Mouse (Mus musculus): ENCODE results near the gene Olfr961. TPM values are rescaled to one million over a fixed set of nuclear protein-coding genes. Genes with fewer than 3 reads are reported as not detected.

Olfr961 gene
- polyA plus RNA-seq, 1 experiment from 2014 or later, result not detected

DNA sequence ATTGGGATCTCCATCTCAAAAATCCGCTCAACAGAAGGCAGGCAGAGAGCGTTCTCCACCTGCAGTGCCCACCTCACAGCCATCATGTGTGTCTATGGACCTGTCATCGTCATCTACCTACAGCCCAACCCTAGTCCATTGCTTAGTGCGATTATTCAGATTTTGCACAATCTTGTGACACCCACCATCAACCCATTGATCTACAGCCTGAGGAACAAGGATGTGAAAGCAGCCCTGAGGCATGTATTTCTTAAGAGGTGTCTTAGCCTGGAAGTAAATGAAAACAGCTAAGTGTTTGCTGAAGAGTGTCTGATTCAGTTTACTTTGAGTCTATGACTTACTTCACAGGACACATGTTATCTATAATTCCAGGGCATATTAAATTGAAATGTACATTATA, 2.5 kb downstream of the Olfr961 start:
- no peak overlapping the region for H3K4me3 ChIP-seq
- 95% methylated on average over 4 of the region's 4 CpGs for WGBS
- no peak overlapping the region for H3K9ac ChIP-seq
- H3K9me3 ChIP-seq, result no peaks in the 10 kb centered on the region
- H3K4me2 ChIP-seq, result no peak overlapping the region
- no peaks in the 10 kb centered on the region for H3K36me3 ChIP-seq
- no peaks in the 10 kb centered on the region for H3K27me3 ChIP-seq
- no peaks in the 10 kb centered on the region for H3K4me1 ChIP-seq (replicated peaks)
- no peak overlapping the region for H3K27ac ChIP-seq (replicated peaks)
- ATAC-seq (ENCODE audit: low read depth), result no peak

DNA sequence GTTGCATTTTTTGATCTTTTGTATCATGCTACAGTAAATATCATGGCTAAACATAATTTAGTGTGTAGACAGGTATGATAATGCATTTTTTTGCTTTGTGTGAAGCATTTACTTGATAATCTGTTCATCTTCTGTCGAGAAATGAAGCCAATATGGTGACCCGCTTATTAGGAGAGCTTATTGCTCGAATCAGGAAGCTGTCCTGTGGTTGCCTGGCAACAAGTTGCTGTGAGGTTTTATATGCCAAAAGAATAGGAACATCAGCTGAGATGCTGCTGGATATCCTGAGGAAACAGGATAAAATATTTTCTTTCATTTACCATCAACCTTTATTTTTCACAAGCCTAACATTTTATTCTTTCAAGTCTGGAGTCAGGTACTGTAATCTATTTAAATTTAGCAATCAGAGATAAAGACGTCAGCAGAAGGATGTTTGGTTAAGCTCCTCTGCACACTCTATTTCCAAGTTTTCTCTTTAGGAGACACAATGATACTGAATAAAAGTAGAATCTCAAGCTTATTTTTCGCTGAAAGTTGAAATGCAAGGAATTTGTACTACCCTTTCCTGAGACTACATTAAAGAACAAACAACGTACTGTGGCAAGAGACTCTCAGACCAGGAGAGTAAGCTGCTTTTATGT, 10.0 kb downstream of the Olfr961 start:
- ATAC-seq (ENCODE audit: low read depth), result no peak
- 78% methylated on average over 6 of the region's 6 CpGs for WGBS
- Histone ChIP-seq H3K27ac (replicated peaks) (no peak overlapping the region), H3K4me2 (no peak overlapping the region), H3K36me3 (no peaks in the 10 kb centered on the region), H3K9ac (no peak overlapping the region), H3K27me3 (no peaks in the 10 kb centered on the region), H3K4me1 (replicated peaks) (no peaks in the 10 kb centered on the region), H3K9me3 (no peaks in the 10 kb centered on the region), H3K4me3 (no peak overlapping the region)

DNA sequence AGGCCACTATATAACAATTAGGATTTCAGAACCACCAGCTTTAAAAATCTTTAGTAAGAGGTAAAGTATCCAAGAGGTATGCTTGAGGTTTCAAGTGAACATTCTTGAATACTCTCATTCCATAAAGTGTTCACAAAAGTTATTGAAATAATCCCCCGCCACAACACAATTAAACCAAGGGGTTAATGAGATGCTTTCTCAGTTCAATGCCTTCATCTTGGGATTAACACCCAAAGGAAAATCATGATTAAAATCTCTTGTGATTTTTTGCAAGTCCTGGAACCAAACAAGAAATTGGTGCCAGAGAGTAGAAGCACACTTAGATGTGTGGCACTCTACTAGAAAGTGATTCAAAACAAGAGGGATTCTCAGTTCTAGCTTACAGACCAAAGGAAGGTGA, 22.0 kb downstream of the Olfr961 start, which contains the start of gene Olfr963:
Olfr963 (plus strand) TSS at position 301 of the 400 bp plus-strand sequence.
- H3K4me2 ChIP-seq, result no peak within 1 kb of the TSS
- 79% methylated on average over 1 of the region's 1 CpGs for WGBS
- H3K4me3 ChIP-seq, result no peak within 1 kb of the TSS
- H3K4me1 ChIP-seq (replicated peaks), result no peaks in the 10 kb centered on the region
- H3K9me3 ChIP-seq, result no peaks in the 10 kb centered on the region
- H3K27me3 ChIP-seq, result no peaks in the 10 kb centered on the region
- H3K36me3 ChIP-seq, result no peaks in the 10 kb centered on the region
- H3K9ac ChIP-seq, result no peak within 1 kb of the TSS
- no peak within 1 kb of the TSS for H3K27ac ChIP-seq (replicated peaks)
- ATAC-seq (ENCODE audit: low read depth), result no peak

DNA sequence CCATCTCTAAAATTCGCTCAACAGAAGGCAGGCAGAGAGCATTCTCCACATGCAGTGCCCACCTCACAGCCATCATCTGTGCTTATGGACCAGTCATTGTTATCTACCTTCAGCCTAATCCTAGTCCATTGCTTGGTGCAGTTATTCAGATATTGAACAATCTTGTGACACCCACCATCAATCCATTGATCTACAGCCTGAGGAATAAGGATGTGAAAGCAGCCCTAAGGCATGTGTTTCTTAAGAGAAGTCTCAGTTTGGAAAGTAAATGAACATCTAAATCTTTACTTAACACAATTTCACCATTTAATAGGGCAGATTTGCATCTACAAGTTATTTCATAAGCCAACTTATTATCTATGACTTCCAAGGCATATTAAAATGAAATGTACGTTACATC, 24.8 kb downstream of the Olfr961 start:
- Histone ChIP-seq H3K9me3 (no peaks in the 10 kb centered on the region), H3K9ac (no peak overlapping the region), H3K36me3 (no peaks in the 10 kb centered on the region), H3K27ac (replicated peaks) (no peak overlapping the region), H3K4me3 (no peak overlapping the region), H3K4me1 (replicated peaks) (no peaks in the 10 kb centered on the region), H3K4me2 (no peak overlapping the region), H3K27me3 (no peaks in the 10 kb centered on the region)
- 85% methylated on average over 2 of the region's 2 CpGs for WGBS
- no peak for ATAC-seq (ENCODE audit: low read depth)

DNA sequence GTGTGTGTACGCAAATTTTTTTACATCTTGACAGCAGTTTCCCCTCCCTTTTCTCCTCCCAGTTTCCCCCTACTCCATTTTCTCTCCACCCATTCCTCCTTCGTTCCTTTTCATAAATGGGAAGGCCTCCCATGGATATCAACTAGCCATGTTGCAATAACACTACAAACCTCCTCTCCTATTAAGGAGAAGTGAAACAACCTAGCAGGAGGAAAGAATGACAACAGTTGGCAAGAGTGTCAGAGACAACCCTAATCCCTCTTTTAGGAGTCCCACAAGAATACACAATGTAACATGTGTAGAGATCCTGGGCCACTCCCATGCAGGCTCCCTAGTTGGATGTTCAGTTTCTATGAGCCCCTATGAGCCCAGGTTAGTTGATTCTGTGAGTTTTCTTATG, 29.9 kb downstream of the Olfr961 start:
- no peaks in the 10 kb centered on the region for H3K36me3 ChIP-seq
- no peak overlapping the region for H3K9ac ChIP-seq
- no peak overlapping the region for H3K4me2 ChIP-seq
- no peak for ATAC-seq (ENCODE audit: low read depth)
- H3K27ac ChIP-seq (replicated peaks), result no peak overlapping the region
- H3K4me3 ChIP-seq, result no peak overlapping the region
- H3K9me3 ChIP-seq, result no peaks in the 10 kb centered on the region
- no peaks in the 10 kb centered on the region for H3K27me3 ChIP-seq
- WGBS, result 83% methylated on average over 2 of the region's 2 CpGs
- no peaks in the 10 kb centered on the region for H3K4me1 ChIP-seq (replicated peaks)

DNA sequence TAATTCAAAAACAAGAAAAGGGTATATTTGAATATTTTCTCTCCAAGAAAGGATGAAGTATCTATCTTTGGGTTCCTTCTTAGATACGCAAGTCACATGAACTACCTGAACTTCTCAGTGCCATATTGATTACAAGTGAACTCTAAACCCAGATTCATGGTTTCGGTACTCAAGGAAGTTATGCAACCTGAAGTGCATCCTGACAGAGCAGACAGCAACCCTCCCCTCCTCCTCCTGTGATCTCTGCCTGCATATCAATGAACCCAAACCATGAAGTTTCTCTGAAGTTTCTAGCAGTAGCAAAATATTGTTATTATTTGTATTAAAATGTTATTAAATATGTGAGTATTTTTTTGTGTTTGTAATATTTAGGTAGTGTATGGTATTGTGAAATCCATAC, 33.7 kb downstream of the Olfr961 start:
- no peak for ATAC-seq (ENCODE audit: low read depth)
- H3K9ac ChIP-seq, result no peak overlapping the region
- H3K27me3 ChIP-seq, result no peaks in the 10 kb centered on the region
- no peak overlapping the region for H3K4me3 ChIP-seq
- H3K27ac ChIP-seq (replicated peaks), result no peak overlapping the region
- WGBS, result 98% methylated on average over 2 of the region's 2 CpGs
- H3K36me3 ChIP-seq, result no peaks in the 10 kb centered on the region
- no peaks in the 10 kb centered on the region for H3K4me1 ChIP-seq (replicated peaks)
- no peaks in the 10 kb centered on the region for H3K9me3 ChIP-seq
- no peak overlapping the region for H3K4me2 ChIP-seq

DNA sequence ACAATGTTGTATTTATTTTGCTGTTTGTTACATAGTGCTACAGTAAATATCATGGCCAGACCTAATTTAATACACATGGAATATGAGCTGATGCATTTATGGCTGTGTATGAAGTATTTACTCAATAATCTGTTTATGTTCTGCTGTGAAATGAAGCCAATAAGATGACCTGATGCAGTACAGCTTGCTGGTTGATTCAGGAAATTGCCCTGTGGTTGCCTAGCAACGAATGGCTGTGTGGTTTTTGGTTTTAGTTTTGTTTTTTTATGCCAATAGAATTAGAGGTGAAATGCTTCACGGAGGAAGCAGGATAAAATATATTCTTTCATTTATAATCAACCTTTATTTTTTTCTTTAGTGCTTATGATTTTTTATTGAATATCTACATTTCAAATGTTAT, 34.4 kb downstream of the Olfr961 start:
- ATAC-seq (ENCODE audit: low read depth), result no peak; the same call in 1 of the 2 replicates
- no peaks in the 10 kb centered on the region for H3K36me3 ChIP-seq
- no peaks in the 10 kb centered on the region for H3K27me3 ChIP-seq
- no peak overlapping the region for H3K4me3 ChIP-seq
- no peaks in the 10 kb centered on the region for H3K4me1 ChIP-seq (replicated peaks)
- WGBS, result 63% methylated on average over 2 of the region's 2 CpGs
- no peaks in the 10 kb centered on the region for H3K9me3 ChIP-seq
- H3K27ac ChIP-seq (replicated peaks), result no peak overlapping the region
- H3K4me2 ChIP-seq, result no peak overlapping the region
- no peak overlapping the region for H3K9ac ChIP-seq

Other genes with a start within 250 kb of the Olfr961 start
- gene Olfr952, start 217.9 kb upstream of the Olfr961 start, polyA plus RNA-seq (2015; fragmentation: Nextera tagmentation; extraction: Ambion mirVana), result not detected in 2 replicates
- not detected in 2 replicates for gene Olfr954, start 188.4 kb upstream of the Olfr961 start, polyA plus RNA-seq (2015; fragmentation: Nextera tagmentation; extraction: Ambion mirVana)
- gene Olfr955, start 173.1 kb upstream of the Olfr961 start, polyA plus RNA-seq (2015; fragmentation: Nextera tagmentation; extraction: Ambion mirVana), result not detected in 2 replicates
- gene Olfr44, start 151.1 kb upstream of the Olfr961 start, polyA plus RNA-seq (2015; fragmentation: Nextera tagmentation; extraction: Ambion mirVana), result not detected in 2 replicates
- gene Olfr957, start 129.3 kb upstream of the Olfr961 start, polyA plus RNA-seq (2015; fragmentation: Nextera tagmentation; extraction: Ambion mirVana), result not detected in 2 replicates
- not detected in 2 replicates for gene Olfr958, start 91.0 kb upstream of the Olfr961 start, polyA plus RNA-seq (2015; fragmentation: Nextera tagmentation; extraction: Ambion mirVana)
- not detected in 2 replicates for gene Olfr959, start 69.5 kb upstream of the Olfr961 start, polyA plus RNA-seq (2015; fragmentation: Nextera tagmentation; extraction: Ambion mirVana)
- 60.0 and 67.7 TPM in 2 replicates for gene AW551984, start 40.7 kb upstream of the Olfr961 start, polyA plus RNA-seq (2015; fragmentation: Nextera tagmentation; extraction: Ambion mirVana)
- gene Olfr148, start 34.4 kb upstream of the Olfr961 start, polyA plus RNA-seq (2015; fragmentation: Nextera tagmentation; extraction: Ambion mirVana), result not detected in 2 replicates
- gene Olfr960, start 23.7 kb upstream of the Olfr961 start, polyA plus RNA-seq (2015; fragmentation: Nextera tagmentation; extraction: Ambion mirVana), result not detected in 2 replicates
- not detected in 2 replicates for gene Olfr963, start 22.1 kb downstream of the Olfr961 start, polyA plus RNA-seq (2015; fragmentation: Nextera tagmentation; extraction: Ambion mirVana)
- gene Olfr149, start 62.0 kb downstream of the Olfr961 start, polyA plus RNA-seq (2015; fragmentation: Nextera tagmentation; extraction: Ambion mirVana), result not detected in 2 replicates
- gene Olfr965, start 66.3 kb downstream of the Olfr961 start, polyA plus RNA-seq (2015; fragmentation: Nextera tagmentation; extraction: Ambion mirVana), result not detected in 2 replicates
- not detected in 2 replicates for gene Olfr150, start 85.9 kb downstream of the Olfr961 start, polyA plus RNA-seq (2015; fragmentation: Nextera tagmentation; extraction: Ambion mirVana)
- not detected in 2 replicates for gene Olfr967, start 101.2 kb downstream of the Olfr961 start, polyA plus RNA-seq (2015; fragmentation: Nextera tagmentation; extraction: Ambion mirVana)
- not detected in 2 replicates for gene Olfr968, start 138.2 kb downstream of the Olfr961 start, polyA plus RNA-seq (2015; fragmentation: Nextera tagmentation; extraction: Ambion mirVana)
- gene Olfr969, start 145.9 kb downstream of the Olfr961 start, polyA plus RNA-seq (2015; fragmentation: Nextera tagmentation; extraction: Ambion mirVana), result not detected in 2 replicates
- gene Olfr970, start 163.8 kb downstream of the Olfr961 start, polyA plus RNA-seq (2015; fragmentation: Nextera tagmentation; extraction: Ambion mirVana), result not detected in 2 replicates
- gene Olfr971, start 191.8 kb downstream of the Olfr961 start, polyA plus RNA-seq (2015; fragmentation: Nextera tagmentation; extraction: Ambion mirVana), result not detected in 2 replicates
- gene Olfr972, start 221.3 kb downstream of the Olfr961 start, polyA plus RNA-seq (2015; fragmentation: Nextera tagmentation; extraction: Ambion mirVana), result not detected in 2 replicates